Mouse (Mus musculus) limb, embryonic 14.5 days (tissue): ENCODE results near the gene Ldlrap1. TPM values are rescaled to one million over a fixed set of nuclear protein-coding genes. Genes with fewer than 3 reads are reported as not detected.

Experiments used
- ATAC-seq: fragments of 200-750 bp; cut with Nextera tagmentation; 2 replicates; pipeline ENCODE4 v1.8.0; 2017; ENCODE audit warnings: low read depth, moderate number of reproducible peaks, moderate TSS enrichment; ENCODE audit not compliant: low FRiP score
- DNase-seq: peaks from one replicate; pipeline ENCODE4 v3.0.0-alpha.2; 2015; ENCODE audit warnings: low spot score
- H3K27ac ChIP-seq: fragments of 300-500 bp; sonication (generic); replicated peaks from 2 replicates; pipeline ENCODE4 v1.5.1; 2014; ENCODE audit warnings: low read depth, mild to moderate bottlenecking, low read length, moderate library complexity, mixed read lengths
- H3K27me3 ChIP-seq: fragments of 300-500 bp; sonication (generic); 2 replicates; pipeline ENCODE4 v1.6.1; 2014; ENCODE audit warnings: low read length, mixed read lengths; ENCODE audit not compliant: control insufficient read depth, insufficient read depth
- H3K36me3 ChIP-seq: fragments of 300-500 bp; sonication (generic); 2 replicates; pipeline ENCODE4 v1.6.1; 2014; ENCODE audit warnings: mild to moderate bottlenecking, low read length, moderate library complexity, mixed read lengths; ENCODE audit not compliant: control insufficient read depth, insufficient read depth
- H3K4me1 ChIP-seq: fragments of 300-500 bp; sonication (generic); 2 replicates; pipeline ENCODE4 v1.6.1; 2014; ENCODE audit warnings: antibody characterized with exemption, low read length, mixed read lengths; ENCODE audit not compliant: control insufficient read depth, insufficient read depth
- H3K4me2 ChIP-seq: fragments of 300-500 bp; sonication (generic); replicated peaks from 2 replicates; pipeline ENCODE4 v1.6.1; 2014; ENCODE audit warnings: low read depth, mild to moderate bottlenecking, low read length, moderate library complexity; ENCODE audit not compliant: severe bottlenecking
- H3K4me3 ChIP-seq: fragments of 300-500 bp; sonication (generic); replicated peaks from 2 replicates; pipeline ENCODE4 v1.5.1; 2014; ENCODE audit warnings: low read length
- H3K9ac ChIP-seq: fragments of 300-500 bp; sonication (generic); 2 replicates; pipeline ENCODE4 v1.6.1; 2014; ENCODE audit warnings: mild to moderate bottlenecking, low read depth, low read length, moderate library complexity; ENCODE audit not compliant: severe bottlenecking
- H3K9me3 ChIP-seq: fragments of 300-500 bp; sonication (generic); 2 replicates; pipeline ENCODE4 v1.6.1; 2016; ENCODE audit warnings: low read length; ENCODE audit not compliant: control insufficient read depth
- POLR2A ChIP-seq: fragments of 200-500 bp; IDR thresholded peaks from 2 replicates; pipeline ENCODE4 v1.8.0; 2012; ENCODE audit warnings: inconsistent platforms, mild to moderate bottlenecking, moderate library complexity, borderline replicate concordance; ENCODE audit not compliant: insufficient read depth, insufficient read length; ENCODE audit errors: extremely low read depth
- WGBS: fragments of 180-500 bp; shearing (Covaris S2); extraction: QIAGEN DNeasy Blood & Tissue Kit; methylation state at CpG from one replicate; pipeline ENCODE4 v1.1.7; 2014; 5-methylcytosine and 5-hydroxymethylcytosine counted together
- polyA plus RNA-seq, 2 experiments: library from polyadenylated mRNA; depleted of rRNA in 1 of 2; stranded (reverse) in 1 of 2; unstranded in 1 of 2; fragments of >200 nt; fragmentation: Nextera tagmentation in 1 of 2; extraction: Ambion mirVana in 1 of 2; gene quantifications; 2 replicates each; pipeline versions ENCODE4 v1.2.1 to v1.2.3; 2012 to 2014

The Ldlrap1 gene
- polyA plus RNA-seq, 2 experiments, result 18.0 to 25.1 TPM

DNA sequence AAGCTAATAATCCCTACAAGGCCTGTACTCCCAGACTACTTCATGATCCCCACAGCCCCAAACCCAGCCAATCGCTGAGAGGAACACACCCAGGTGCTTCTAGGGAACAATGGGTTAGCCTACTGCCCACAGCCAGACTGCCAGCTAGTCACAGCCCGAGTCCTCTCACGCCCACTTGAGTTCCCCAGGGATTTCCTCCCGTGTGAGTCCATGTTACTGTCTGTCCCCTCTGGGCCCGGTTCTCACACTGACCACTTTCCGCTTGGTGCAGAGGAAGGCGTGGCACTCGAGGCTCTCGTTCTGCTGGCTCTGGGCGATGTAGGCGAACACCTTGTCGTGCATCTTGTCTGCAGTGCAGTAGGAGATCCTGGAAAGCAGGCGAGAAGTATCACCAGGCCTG, 12.9 kb downstream of the Ldlrap1 start:
- no peak overlapping the region for H3K27ac ChIP-seq
- DNase-seq (no peak), ATAC-seq (no peak)
- H3K4me2 ChIP-seq, result no peak overlapping the region
- peaks cover 27% of the 10 kb centered on the region for H3K36me3 ChIP-seq
- no peaks in the 10 kb centered on the region for H3K9me3 ChIP-seq
- peaks cover 29% of the 10 kb centered on the region for H3K4me1 ChIP-seq
- no peak for TF ChIP-seq POLR2A
- H3K9ac ChIP-seq, result no peak overlapping the region
- no peak overlapping the region for H3K4me3 ChIP-seq
- no peaks in the 10 kb centered on the region for H3K27me3 ChIP-seq
- 66% methylated on average over 13 of the region's 13 CpGs for WGBS

DNA sequence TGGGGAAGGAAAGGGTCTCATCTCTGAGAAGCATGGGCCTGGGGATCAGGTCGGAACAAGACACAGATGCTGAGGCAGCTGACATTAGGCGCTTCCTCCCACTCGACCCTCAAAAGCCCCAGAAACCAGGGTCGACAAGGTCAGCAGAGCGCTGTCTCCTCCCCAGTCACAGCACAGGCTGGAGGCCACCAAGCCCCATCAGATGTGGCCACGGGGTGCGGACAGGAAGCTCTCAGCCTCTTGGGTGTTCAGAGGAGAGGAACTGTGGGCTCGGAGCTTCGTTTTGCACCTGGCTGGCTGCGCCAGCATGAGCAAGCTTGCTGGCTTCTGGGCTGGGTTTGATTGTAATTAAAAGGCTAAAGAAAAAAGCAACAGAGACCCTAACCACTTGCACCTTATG, 13.5 kb downstream of the Ldlrap1 start:
- Histone ChIP-seq H3K4me2 (no peak overlapping the region), H3K9ac (no peak overlapping the region), H3K9me3 (no peaks in the 10 kb centered on the region), H3K27ac (no peak overlapping the region), H3K4me1 (peaks cover 26% of the 10 kb centered on the region), H3K4me3 (no peak overlapping the region), H3K27me3 (no peaks in the 10 kb centered on the region), H3K36me3 (peaks cover 33% of the 10 kb centered on the region)
- TF ChIP-seq POLR2A, result no peak
- DNase-seq (no peak), ATAC-seq (no peak)
- 54% methylated on average over 10 of the region's 10 CpGs for WGBS

GRCm38 (mm10) chr4:134753516-134754261, 14.1 kb downstream of the Ldlrap1 start:
- TF ChIP-seq POLR2A, result no peak
- H3K9me3 ChIP-seq, result no peaks in the 10 kb centered on the region
- H3K9ac ChIP-seq, result no peak overlapping the region
- WGBS, result 61% methylated on average over 17 of the region's 17 CpGs
- DNase-seq, result no peak
- no peak overlapping the region for H3K4me2 ChIP-seq
- H3K36me3 ChIP-seq, result peaks cover 39% of the 10 kb centered on the region
- no peak overlapping the region for H3K4me3 ChIP-seq
- ATAC-seq, result no peak
- no peaks in the 10 kb centered on the region for H3K27me3 ChIP-seq
- no peak overlapping the region for H3K27ac ChIP-seq
- H3K4me1 ChIP-seq, result peaks cover 26% of the 10 kb centered on the region

DNA sequence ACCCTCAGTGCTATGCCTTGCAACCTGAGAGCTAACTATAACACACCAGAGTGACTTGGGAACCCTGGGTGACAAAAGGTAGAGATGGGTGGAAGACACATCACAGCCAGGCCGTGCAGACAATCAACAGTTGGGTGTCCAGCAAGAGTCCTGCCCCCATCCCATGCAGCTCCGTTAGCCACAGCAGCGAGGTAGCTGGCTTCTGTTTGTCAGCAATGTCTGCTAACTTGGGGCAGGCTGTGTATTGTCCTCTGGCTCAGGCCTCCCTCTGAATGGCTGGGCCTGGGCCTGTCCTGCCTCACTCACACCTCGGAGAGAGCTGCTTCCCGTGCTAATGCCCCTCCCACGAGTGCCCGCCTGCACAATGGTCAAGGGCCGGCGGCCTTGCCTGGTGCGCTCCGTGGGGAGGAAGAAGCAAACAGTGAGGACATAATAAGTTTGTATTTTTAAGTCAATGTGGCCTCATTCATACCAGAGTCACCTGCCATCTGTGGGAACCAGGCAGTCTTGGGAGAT, 14.9 kb downstream of the Ldlrap1 start:
- WGBS, result 63% methylated on average over 11 of the region's 11 CpGs
- no peaks in the 10 kb centered on the region for H3K27me3 ChIP-seq
- H3K4me1 ChIP-seq, result peaks cover 26% of the 10 kb centered on the region
- TF ChIP-seq POLR2A, result no peak
- no peak overlapping the region for H3K4me3 ChIP-seq
- no peaks in the 10 kb centered on the region for H3K9me3 ChIP-seq
- ATAC-seq (no peak), DNase-seq (no peak)
- H3K27ac ChIP-seq, result no peak overlapping the region
- peaks cover 47% of the 10 kb centered on the region for H3K36me3 ChIP-seq
- H3K9ac ChIP-seq, result no peak overlapping the region
- H3K4me2 ChIP-seq, result no peak overlapping the region

DNA sequence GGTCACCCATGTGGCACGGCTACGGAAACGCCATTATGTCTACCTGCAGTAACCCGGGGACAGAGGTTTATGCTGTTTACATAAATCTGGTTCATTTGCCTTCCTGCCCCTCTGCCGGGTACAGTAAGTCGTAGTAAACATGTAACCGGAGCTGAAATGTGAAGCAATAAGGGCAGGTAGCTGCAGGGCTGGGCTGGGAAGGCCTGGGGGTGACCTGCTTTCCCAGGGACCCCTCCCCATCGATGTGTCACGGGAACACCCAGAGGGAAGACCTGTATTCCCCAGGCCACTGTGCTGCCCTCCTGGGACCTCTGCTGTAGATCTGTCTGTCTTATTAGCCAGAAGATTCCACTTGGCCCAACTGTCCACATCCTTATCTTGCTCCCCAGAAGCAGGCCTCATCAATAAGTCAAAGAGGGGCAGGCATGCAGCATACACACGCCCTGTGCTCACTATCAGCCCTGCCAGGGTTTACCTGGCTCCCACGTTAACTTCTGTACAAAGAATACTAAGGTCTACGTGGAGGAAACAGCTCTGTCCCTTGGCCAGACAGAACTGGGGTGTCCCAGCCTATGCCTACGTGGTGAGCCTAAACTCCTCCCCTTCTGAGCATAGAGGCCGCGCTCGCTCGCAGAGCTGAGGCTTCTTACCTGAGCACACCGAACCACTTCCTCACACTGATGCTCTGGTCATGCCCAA, 16.0 kb downstream of the Ldlrap1 start:
- TF ChIP-seq POLR2A, result no peak
- no peak for DNase-seq
- Histone ChIP-seq H3K36me3 (peaks cover 58% of the 10 kb centered on the region), H3K4me3 (no peak overlapping the region), H3K27ac (no peak overlapping the region), H3K4me1 (peaks cover 26% of the 10 kb centered on the region), H3K9ac (no peak overlapping the region), H3K27me3 (no peaks in the 10 kb centered on the region), H3K4me2 (no peak overlapping the region), H3K9me3 (no peaks in the 10 kb centered on the region)
- ATAC-seq, result no peak
- 43% methylated on average over 18 of the region's 18 CpGs for WGBS
